ENCODE assay signal across 17 mouse cellular contexts in the genomic region with DNA sequence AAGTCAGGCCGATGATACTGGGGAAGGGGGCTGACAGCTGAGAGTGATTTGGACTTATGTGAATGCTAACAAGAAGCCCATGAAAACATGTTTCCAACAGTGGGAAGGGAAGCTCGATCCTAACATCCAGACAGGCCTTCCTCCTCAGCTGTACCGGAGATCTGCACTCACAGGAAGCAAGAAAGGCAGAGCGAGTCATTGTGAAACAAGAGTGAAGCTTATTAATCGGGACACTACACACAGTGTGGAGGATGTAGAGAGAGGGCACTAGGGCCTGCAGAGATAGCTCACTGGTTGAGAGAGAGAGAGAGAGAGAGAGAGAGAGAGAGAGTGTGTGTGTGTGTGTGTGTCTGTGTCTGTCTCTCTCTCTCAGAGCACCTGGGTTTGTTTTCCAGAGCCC. TPM values are rescaled to one million over a fixed set of nuclear protein-coding genes. Genes with fewer than 3 reads are reported as not detected.
DNase-seq lines count a peak whose midpoint lies in the region; ATAC-seq and TF ChIP-seq lines count a peak whose summit lies in the region.
"Had no signal": no experiment of that assay in that cellular context is flagged by ENCODE, and none has a peak within 500 bp of the region (broad histone marks: within the 10 kb centered on the region; RNA-seq: fewer than 3 reads in every experiment).

No protein-coding gene starts in this region.

- no peaks in the 10 kb centered on the region for H3K9me3 ChIP-seq in intestine, embryonic 16.5 days (ENCODE audit: control insufficient read depth, low read length)
- no peaks in the 10 kb centered on the region for H3K9me3 ChIP-seq in intestine, postnatal 0 days (ENCODE audit: control insufficient read depth)
- H3K9me3 ChIP-seq in midbrain, embryonic 13.5 days: no peaks in the 10 kb centered on the region
- H3K9me3 ChIP-seq in midbrain, embryonic 15.5 days: no peaks in the 10 kb centered on the region
- no peaks in the 10 kb centered on the region for H3K9me3 ChIP-seq in forebrain, postnatal 0 days (ENCODE audit: low read length)
- H3K9me3 ChIP-seq: embryonic facial prominence, embryonic 12.5 days had no signal

- 63% methylated on average over 5 of the region's 5 CpGs for WGBS in intestine, embryonic 16.5 days
- WGBS in intestine, postnatal 0 days: 59% methylated on average over 5 of the region's 5 CpGs
- 74% methylated on average over 5 of the region's 5 CpGs for WGBS in midbrain, embryonic 13.5 days
- WGBS in midbrain, embryonic 15.5 days: 67% methylated on average over 5 of the region's 5 CpGs
- 73% methylated on average over 5 of the region's 5 CpGs for WGBS in forebrain, postnatal 0 days

- no peaks in the 10 kb centered on the region for H3K27me3 ChIP-seq in intestine, embryonic 16.5 days (replicated peaks; ENCODE audit: control insufficient read depth, insufficient read depth, low read length)
- H3K27me3 ChIP-seq in intestine, postnatal 0 days (replicated peaks; ENCODE audit: control insufficient read depth, insufficient read depth, low read length): no peaks in the 10 kb centered on the region
- H3K27me3 ChIP-seq in midbrain, embryonic 13.5 days: no peaks in the 10 kb centered on the region
- H3K27me3 ChIP-seq in midbrain, embryonic 15.5 days (replicated peaks): no peaks in the 10 kb centered on the region
- no peaks in the 10 kb centered on the region for H3K27me3 ChIP-seq in forebrain, postnatal 0 days (ENCODE audit: insufficient read depth, low read length)
- H3K27me3 ChIP-seq: embryonic facial prominence, embryonic 12.5 days had no signal

- no peak for TF ChIP-seq CTCF in intestine, postnatal 0 days (IDR thresholded peaks at IDR 0.05; ENCODE audit: low read depth)
- TF ChIP-seq CTCF in forebrain, postnatal 0 days (IDR thresholded peaks at IDR 0.05; ENCODE audit: low read depth): no peak

- no peak overlapping the region for H3K4me3 ChIP-seq in intestine, embryonic 16.5 days (ENCODE audit: low read length)
- H3K4me3 ChIP-seq in intestine, postnatal 0 days (ENCODE audit: low read depth, low read length): no peak overlapping the region
- no peak overlapping the region for H3K4me3 ChIP-seq in midbrain, embryonic 13.5 days (replicated peaks)
- H3K4me3 ChIP-seq in midbrain, embryonic 15.5 days: no peak overlapping the region
- no peak overlapping the region for H3K4me3 ChIP-seq in forebrain, postnatal 0 days (ENCODE audit: low read depth, low read length)
- H3K4me3 ChIP-seq: embryonic facial prominence, embryonic 12.5 days had no signal

- H3K27ac ChIP-seq in intestine, embryonic 16.5 days (ENCODE audit: low read length): no peak overlapping the region
- H3K27ac ChIP-seq in intestine, postnatal 0 days (ENCODE audit: low read depth, low read length): no peak overlapping the region
- H3K27ac ChIP-seq in midbrain, embryonic 13.5 days: no peak overlapping the region
- no peak overlapping the region for H3K27ac ChIP-seq in midbrain, embryonic 15.5 days
- no peak overlapping the region for H3K27ac ChIP-seq in forebrain, postnatal 0 days (ENCODE audit: low read depth, low read length)
- H3K27ac ChIP-seq: embryonic facial prominence, embryonic 12.5 days; hindbrain, postnatal 0 days; liver, embryonic 14.5 days had no signal

- ATAC-seq in intestine, embryonic 16.5 days: peak; percentile 35; the same call in 1 of the 2 replicates
- no peak for ATAC-seq in intestine, postnatal 0 days
- 0 out of 2 replicates have a peak, but pooled peaks have one; percentile 40 for ATAC-seq in midbrain, embryonic 13.5 days
- ATAC-seq in midbrain, embryonic 15.5 days (replicated peaks): no peak
- peak; percentile 74 for ATAC-seq in activated CD4-positive, CD25-positive, alpha-beta regulatory T cell, adult 4 months
- no peak for ATAC-seq in forebrain, postnatal 0 days
- ATAC-seq: forebrain, embryonic 14.5 days; hindbrain, postnatal 0 days had no signal

- H3K36me3 ChIP-seq in intestine, embryonic 16.5 days (ENCODE audit: control insufficient read depth, insufficient read depth, low read length): no peaks in the 10 kb centered on the region
- no peaks in the 10 kb centered on the region; the same call in 1 of the 2 replicates for H3K36me3 ChIP-seq in intestine, postnatal 0 days (ENCODE audit: control insufficient read depth, insufficient read depth)
- H3K36me3 ChIP-seq in midbrain, embryonic 13.5 days: no peaks in the 10 kb centered on the region
- H3K36me3 ChIP-seq in midbrain, embryonic 15.5 days (replicated peaks): no peaks in the 10 kb centered on the region
- no peaks in the 10 kb centered on the region for H3K36me3 ChIP-seq in forebrain, postnatal 0 days (ENCODE audit: insufficient read depth)
- H3K36me3 ChIP-seq: embryonic facial prominence, embryonic 12.5 days had no signal

- DNase-seq in forebrain, postnatal 0 days: no peak
- DNase-seq in c-Kit-positive CD71-positive TER-119-positive erythroid progenitor cells, embryonic 14.5 days (ENCODE audit: low spot score): no peak
- DNase-seq: cerebellum, adult 9-10 months; heart, postnatal 4 days; kidney, adult 8-10 months; kidney, postnatal 36 days; lung, postnatal 10 days; right cerebral cortex, postnatal 25 days had no signal

- peaks cover 13% of the 10 kb centered on the region; the same call in 1 of the 2 replicates for H3K4me1 ChIP-seq in intestine, embryonic 16.5 days (ENCODE audit: control insufficient read depth, insufficient read depth, low read length)
- peaks cover 7% of the 10 kb centered on the region; the same call in 1 of the 2 replicates for H3K4me1 ChIP-seq in intestine, postnatal 0 days (replicated peaks; ENCODE audit: control insufficient read depth, insufficient read depth, low read length)
- H3K4me1 ChIP-seq in midbrain, embryonic 13.5 days (replicated peaks): peaks cover 20% of the 10 kb centered on the region
- 0 out of 2 replicates have a peak, but pooled peaks cover 3% of the 10 kb centered on the region for H3K4me1 ChIP-seq in midbrain, embryonic 15.5 days
- no peaks in the 10 kb centered on the region for H3K4me1 ChIP-seq in forebrain, postnatal 0 days (ENCODE audit: insufficient read depth)

- no peak overlapping the region for H3K9ac ChIP-seq in intestine, embryonic 16.5 days (ENCODE audit: low read depth, low read length)
- no peak overlapping the region for H3K9ac ChIP-seq in intestine, postnatal 0 days (ENCODE audit: low read depth, low read length)
- no peak overlapping the region for H3K9ac ChIP-seq in midbrain, embryonic 13.5 days (replicated peaks)
- H3K9ac ChIP-seq in midbrain, embryonic 15.5 days: no peak overlapping the region
- H3K9ac ChIP-seq in forebrain, postnatal 0 days: no peak overlapping the region
- H3K9ac ChIP-seq: embryonic facial prominence, embryonic 12.5 days; liver, embryonic 14.5 days had no signal

- no peak overlapping the region for H3K4me2 ChIP-seq in intestine, embryonic 16.5 days (ENCODE audit: low read depth, low read length)
- H3K4me2 ChIP-seq in intestine, postnatal 0 days (replicated peaks; ENCODE audit: low read depth): no peak overlapping the region
- no peak overlapping the region for H3K4me2 ChIP-seq in midbrain, embryonic 13.5 days (replicated peaks)
- H3K4me2 ChIP-seq in midbrain, embryonic 15.5 days: no peak overlapping the region
- no peak overlapping the region for H3K4me2 ChIP-seq in forebrain, postnatal 0 days (ENCODE audit: low read depth)
- H3K4me2 ChIP-seq: embryonic facial prominence, embryonic 12.5 days had no signal

RNA-seq across cellular contexts. Expression of a gene that starts 16.8 kb away (rescaled TPM):
- polyA plus RNA-seq in intestine, embryonic 16.5 days (2015; fragmentation: Nextera tagmentation; extraction: Ambion mirVana): 97.9 and 110 TPM in 2 replicates
- polyA plus RNA-seq in intestine, postnatal 0 days (2015; fragmentation: Nextera tagmentation; extraction: Ambion mirVana): 119 and 124 TPM in 2 replicates
- 85.1 and 91.7 TPM in 2 replicates for polyA plus RNA-seq in midbrain, embryonic 13.5 days (2015; fragmentation: Nextera tagmentation; extraction: Ambion mirVana)
- polyA plus RNA-seq in midbrain, embryonic 15.5 days (2015; fragmentation: Nextera tagmentation; extraction: Ambion mirVana): 104 and 110 TPM in 2 replicates
- 10 to 100 TPM; 45.1 to 51.6 TPM for polyA plus RNA-seq in activated CD4-positive, CD25-positive, alpha-beta regulatory T cell, adult 4 months (2017; shearing (Covaris generic))
- 111 and 126 TPM in 2 replicates for total RNA-seq in forebrain, postnatal 0 days (2014; rRNA removed)
- polyA plus RNA-seq in forebrain, postnatal 0 days (2015; fragmentation: Nextera tagmentation; extraction: Ambion mirVana): 86.5 and 97.6 TPM in 2 replicates

Comparison
In these comparisons a context has a peak if more than half of its experiments do, and no peak if none do; other contexts are left out.
1. ATAC-seq: peak in intestine, embryonic 16.5 days (single experiment), midbrain, embryonic 13.5 days (single experiment) and activated CD4-positive, CD25-positive, alpha-beta regulatory T cell, adult 4 months (single experiment); none in intestine, postnatal 0 days (single experiment), midbrain, embryonic 15.5 days (single experiment) and forebrain, postnatal 0 days (single experiment).